Mouse (Mus musculus): Measurements from ENCODE around the gene Rtn2. TPM values are rescaled to one million over a fixed set of nuclear protein-coding genes. Genes with fewer than 3 reads are reported as not detected.

Rtn2 gene
- total RNA-seq, 2 experiments from 2014 or later, result not detected

- ATAC-seq (replicated peaks; ENCODE audit: low FRiP score, low TSS enrichment, poor library complexity, severe bottlenecking), result no peak
These were observed 14.6 kb downstream of the Rtn2 start for GRCm38 (mm10) chr7:19297034-19297433.

- no peak for ATAC-seq (replicated peaks; ENCODE audit: low FRiP score, low TSS enrichment, poor library complexity, severe bottlenecking)
These were observed 15.4 kb downstream of the Rtn2 start for GRCm38 (mm10) chr7:19297794-19298193.

DNA sequence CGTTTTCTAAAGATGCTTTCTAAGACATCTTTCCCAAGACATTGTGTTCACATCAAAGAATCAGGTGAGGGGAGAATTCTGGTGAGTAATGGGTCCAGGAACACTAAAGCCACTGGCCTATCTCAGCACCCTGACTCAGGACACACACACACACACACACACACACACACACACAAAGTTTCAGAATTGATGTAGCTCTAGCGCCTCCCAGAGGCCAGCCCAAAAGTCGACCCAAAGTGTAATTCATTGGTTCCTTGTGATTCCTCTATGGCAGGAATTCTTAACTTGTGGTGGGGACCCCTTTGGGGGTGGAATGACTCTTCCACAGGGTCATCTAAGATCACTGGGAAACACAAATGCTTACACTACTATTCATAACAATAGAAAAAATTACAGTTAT lies 16.8 kb downstream of the Rtn2 start:
- ATAC-seq (replicated peaks; ENCODE audit: low FRiP score, low TSS enrichment, poor library complexity, severe bottlenecking), result no peak

DNA sequence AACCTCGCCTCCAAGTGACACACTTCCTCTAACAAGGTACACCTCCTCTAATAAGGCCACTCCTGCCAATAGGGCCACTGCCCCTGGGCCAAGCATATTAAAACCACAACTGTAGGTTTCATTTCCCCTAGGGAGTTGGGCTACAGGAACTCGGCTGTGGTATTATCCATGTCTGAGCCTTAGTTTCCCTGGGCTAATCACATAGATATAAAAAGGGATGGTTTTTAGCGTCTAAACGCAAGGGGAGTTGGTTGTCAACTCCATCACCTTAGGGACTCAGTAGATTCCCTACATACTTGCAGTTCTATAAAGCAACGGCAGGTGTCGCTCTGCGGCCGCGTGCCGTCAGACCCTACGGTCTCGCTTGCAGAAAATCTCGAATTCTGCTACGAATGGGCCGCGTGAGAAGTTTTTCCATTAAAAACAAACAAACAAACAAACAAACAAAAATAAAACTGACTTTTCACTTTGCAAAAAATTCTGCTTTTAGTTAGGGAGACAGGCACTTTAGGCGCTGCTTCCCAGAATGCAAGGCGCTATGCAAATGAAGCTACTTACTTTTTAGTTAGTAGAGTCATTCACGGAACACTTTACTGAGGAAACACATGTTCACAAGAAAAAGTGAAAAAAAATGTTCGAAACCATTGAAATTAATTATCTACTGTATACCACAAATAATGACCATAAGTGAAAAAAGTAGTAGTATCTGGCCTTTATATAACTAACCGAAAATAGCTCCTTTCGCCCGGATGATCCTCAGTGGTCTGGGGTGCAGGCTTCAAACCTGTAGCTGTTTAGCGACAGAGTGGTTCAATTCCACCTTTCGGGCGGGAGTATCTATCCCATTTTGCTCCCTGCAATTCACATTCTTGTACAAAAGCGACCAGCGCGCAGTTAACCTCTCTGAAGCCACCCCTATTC lies 18.3 kb downstream of the Rtn2 start:
- peak; percentile 56 for ATAC-seq (replicated peaks; ENCODE audit: low FRiP score, low TSS enrichment, poor library complexity, severe bottlenecking)

DNA sequence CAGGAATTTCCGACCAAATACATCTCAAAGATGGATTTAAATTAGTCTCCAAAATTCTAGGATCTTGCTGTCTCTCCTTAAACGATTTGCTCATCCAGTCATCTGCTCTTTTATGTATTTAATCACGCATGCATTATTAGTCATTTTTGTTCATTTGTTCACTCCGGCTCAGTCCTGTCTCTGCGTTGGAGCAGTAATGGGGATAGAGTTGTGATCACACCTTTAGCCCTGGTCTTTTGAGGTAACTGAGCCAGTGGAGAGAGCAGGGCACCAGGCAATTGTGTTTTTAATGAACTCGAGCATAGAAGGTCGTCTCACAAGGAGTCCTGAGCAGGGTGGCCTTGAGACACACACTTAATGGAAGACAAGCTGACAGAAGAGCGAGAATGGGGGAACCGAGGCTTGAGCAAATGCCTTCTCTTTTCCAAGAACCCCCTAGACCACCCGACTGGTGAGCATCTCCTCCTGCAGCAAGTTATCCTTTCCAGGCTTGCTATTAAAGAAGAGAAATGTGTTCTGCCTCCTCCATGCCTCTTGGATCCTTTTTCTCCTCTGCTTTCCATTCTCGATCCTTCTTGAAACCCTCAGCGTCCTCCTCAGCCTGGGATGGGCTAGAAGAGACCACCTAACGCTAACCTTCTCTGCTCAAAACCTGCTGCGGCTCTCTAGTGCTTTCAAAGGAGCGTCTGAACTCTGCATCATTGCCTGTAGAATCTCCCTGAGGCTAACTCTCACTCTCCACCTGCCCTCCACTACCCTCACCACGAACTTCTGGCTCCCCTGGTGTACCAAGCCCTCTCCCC lies 19.2 kb downstream of the Rtn2 start:
- ATAC-seq (replicated peaks; ENCODE audit: low FRiP score, low TSS enrichment, poor library complexity, severe bottlenecking), result no peak

GRCm38 (mm10) chr7:19302264-19303045 lies 20.0 kb downstream of the Rtn2 start:
- ATAC-seq (replicated peaks; ENCODE audit: low FRiP score, low TSS enrichment, poor library complexity, severe bottlenecking), result no peak

GRCm38 (mm10) chr7:19303046-19303305 lies 20.6 kb downstream of the Rtn2 start:
- no peak for ATAC-seq (replicated peaks; ENCODE audit: low FRiP score, low TSS enrichment, poor library complexity, severe bottlenecking)

DNA sequence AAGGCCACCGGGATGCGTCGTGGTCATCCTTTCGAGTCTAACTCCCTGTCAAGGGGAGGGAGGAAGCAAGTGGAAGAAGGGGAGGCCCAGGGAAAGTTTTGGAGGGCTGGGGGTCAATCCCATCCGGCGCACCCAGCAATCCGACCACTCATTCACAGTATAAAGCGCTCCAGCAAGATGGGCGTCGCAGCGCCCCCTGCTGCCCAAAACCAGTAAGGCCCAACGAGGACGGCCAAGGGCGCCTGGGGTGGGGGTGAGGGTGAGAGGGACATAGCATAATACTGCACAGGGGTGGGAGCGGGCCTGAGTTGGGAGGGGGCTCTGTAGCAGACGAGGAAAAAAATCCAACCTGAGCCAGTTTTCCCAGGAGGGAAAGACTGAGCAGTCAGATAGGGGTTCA lies 21.3 kb downstream of the Rtn2 start:
- ATAC-seq (replicated peaks; ENCODE audit: low FRiP score, low TSS enrichment, poor library complexity, severe bottlenecking), result no peak

DNA sequence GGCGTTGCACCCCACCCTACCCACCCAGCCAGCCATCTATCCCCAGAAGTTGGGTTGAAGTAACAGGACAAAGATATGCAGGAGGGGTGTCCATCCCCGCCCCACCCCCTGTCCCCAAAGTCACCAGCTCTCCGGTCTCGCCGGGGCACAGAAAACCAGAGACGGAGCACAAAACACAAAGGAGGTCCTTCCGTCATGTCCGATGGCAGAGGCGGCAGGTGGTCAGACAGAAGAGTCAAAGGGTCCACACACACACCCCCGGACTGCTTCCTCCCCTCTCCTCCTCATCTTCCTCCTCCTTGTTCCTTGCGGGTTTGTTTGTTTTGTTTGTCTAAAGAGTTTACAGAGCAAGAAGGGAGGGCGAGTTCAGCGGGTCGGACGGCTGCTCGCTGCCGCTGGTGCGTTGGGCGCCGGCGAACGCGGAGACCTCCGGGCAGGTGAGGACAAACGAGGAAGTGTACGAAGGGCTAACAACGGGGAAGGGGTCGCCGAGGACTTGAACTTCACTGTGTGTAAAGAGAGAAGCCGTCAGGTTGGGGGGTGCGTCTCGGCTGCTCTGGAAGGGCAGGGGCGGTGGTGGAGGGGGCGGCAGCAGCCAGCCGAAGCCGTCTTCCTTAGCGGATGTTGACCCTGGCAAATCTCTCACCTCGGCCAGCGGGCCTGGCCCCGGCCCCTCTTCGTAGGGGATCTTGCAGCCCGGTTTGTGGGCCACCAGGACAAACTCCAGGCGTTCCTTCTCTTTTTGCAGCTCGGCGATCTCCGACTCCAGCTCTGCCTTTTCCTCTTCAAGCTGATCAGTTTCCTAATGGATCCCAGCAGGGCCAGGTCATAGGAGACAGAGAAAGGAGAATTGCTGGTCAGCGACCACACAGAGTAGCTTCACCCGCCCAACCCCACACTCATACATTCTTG lies 22.3 kb downstream of the Rtn2 start:
- ATAC-seq (replicated peaks; ENCODE audit: low FRiP score, low TSS enrichment, poor library complexity, severe bottlenecking), result no peak

GRCm38 (mm10) chr7:19305413-19305735 lies 22.9 kb downstream of the Rtn2 start:
- no peak for ATAC-seq (replicated peaks; ENCODE audit: low FRiP score, low TSS enrichment, poor library complexity, severe bottlenecking)

GRCm38 (mm10) chr7:19305796-19306765 lies 23.7 kb downstream of the Rtn2 start:
- no peak for ATAC-seq (replicated peaks; ENCODE audit: low FRiP score, low TSS enrichment, poor library complexity, severe bottlenecking)

DNA sequence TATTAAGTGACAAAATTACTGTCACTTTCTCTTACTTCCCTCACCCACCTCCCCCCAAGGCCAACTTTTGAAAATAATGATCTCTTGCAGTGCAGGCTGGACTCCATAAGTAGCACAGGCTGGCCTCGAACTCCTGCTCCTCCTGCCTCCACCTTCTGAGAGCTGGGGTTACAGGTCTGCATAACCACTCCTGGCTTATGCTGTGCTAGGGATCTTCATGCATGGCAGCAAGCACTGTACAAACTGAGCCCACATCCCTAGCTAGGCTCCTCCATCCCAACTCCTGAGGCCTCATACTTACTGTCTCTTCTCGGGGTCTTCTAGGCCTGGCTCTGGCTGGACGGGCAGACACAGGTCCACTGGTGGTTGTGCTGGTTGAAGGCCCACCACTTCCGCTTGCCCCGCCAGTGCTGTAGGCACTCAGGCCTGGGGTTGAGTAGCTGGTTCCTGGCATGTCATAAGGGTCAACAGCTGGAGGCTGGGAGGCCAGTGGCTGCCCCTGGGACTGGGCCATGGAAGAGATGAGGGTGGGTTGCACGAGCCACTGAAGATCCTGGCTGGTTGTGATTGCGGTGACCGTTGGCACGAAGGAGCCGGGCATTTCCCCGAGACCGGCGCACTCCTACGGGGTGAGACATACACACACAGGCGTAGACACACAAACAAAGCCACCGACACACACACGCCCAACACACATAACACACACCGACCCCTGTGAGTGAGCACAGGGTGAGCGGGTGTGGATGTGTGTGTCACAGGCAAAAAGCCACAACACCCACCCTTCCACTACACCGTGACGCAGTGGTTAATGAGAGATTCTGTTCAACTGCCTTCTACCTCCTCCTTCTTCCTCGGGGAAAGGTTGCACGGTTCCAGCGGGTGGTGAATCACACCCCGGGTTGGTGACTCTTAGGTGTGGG lies 24.7 kb downstream of the Rtn2 start:
- no peak for ATAC-seq (replicated peaks; ENCODE audit: low FRiP score, low TSS enrichment, poor library complexity, severe bottlenecking)

GRCm38 (mm10) chr7:19307739-19308453 lies 25.5 kb downstream of the Rtn2 start:
- peak; percentile 15 for ATAC-seq (replicated peaks; ENCODE audit: low FRiP score, low TSS enrichment, poor library complexity, severe bottlenecking)

GRCm38 (mm10) chr7:19308454-19309277 lies 26.2 kb downstream of the Rtn2 start:
- ATAC-seq (replicated peaks; ENCODE audit: low FRiP score, low TSS enrichment, poor library complexity, severe bottlenecking), result peak; percentile 80

- ATAC-seq (replicated peaks; ENCODE audit: low FRiP score, low TSS enrichment, poor library complexity, severe bottlenecking), result no peak
These were observed 27.0 kb downstream of the Rtn2 start for GRCm38 (mm10) chr7:19309278-19309883.
